Mouse (Mus musculus): ENCODE measurements around the gene Slc37a4.
"Not testable (repeated sequence)": the region's sequence is repeated elsewhere in the genome, so short reads cannot be mapped to it uniquely, and the experiment has no call there.

Gene Slc37a4

DNA sequence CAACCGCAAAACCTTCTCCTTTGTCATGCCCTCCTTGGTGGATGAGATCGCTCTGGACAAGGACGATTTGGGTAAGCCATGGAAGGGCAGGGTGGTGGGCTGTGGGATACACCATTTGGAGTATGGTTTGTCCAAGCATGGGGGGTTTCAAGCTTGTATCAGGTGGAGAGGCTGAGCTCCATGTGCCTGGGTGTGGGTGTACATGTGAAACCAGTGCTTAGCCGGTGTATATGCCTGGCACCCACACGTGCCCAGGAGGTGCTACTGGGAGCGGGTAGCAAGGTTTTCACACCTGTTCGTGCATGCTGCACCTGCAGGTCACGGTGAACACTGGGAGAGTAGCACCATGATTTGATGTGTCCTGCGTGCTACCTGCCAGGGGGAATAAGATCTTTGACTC, 1.9 kb downstream of the Slc37a4 start:
- no peak for DNase-seq (ENCODE audit: low spot score)

DNA sequence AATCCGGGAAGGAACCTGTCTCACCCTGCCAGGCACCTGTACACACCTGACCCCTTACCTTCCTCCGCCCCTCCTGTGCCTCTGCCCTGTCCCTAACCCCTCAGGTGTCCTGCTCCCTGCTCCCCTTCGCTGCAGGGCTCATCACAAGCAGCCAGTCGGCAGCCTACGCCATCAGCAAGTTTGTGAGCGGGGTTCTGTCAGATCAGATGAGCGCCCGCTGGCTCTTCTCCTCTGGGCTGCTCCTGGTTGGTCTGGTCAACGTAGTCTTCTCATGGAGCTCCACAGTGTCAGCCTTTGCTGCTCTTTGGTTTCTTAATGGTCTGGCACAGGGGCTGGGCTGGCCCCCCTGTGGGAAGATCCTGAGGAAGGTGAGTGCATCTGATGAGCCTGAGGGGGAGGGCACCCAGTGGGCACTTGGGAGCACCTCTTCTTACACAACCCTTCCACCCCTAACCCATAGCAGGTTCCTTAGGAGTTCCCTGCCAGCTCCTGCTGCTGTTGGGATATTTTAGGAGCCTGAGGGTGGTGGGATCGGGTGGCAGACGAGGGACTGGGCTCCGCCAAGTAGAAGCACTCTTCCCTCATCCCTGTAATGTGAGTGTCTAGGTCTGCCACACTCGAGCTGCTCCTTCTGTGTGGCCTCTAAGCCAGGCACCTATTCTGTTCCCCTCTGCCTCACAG, 2.6 kb downstream of the Slc37a4 start:
- no peak for DNase-seq (ENCODE audit: low spot score)

DNA sequence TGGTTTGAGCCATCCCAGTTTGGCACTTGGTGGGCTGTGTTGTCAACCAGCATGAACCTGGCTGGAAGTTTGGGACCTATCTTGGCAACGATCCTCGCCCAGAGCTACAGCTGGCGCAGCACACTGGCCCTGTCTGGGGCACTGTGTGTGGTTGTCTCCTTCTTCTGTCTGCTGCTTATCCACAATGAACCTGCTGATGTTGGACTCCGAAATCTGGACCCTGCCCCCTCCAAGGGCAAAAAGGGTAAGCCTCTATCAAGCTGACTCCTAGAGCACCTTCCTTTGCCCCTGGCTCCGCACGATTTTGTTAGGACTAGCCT, 3.1 kb downstream of the Slc37a4 start:
- no peak for DNase-seq (ENCODE audit: low spot score)

DNA sequence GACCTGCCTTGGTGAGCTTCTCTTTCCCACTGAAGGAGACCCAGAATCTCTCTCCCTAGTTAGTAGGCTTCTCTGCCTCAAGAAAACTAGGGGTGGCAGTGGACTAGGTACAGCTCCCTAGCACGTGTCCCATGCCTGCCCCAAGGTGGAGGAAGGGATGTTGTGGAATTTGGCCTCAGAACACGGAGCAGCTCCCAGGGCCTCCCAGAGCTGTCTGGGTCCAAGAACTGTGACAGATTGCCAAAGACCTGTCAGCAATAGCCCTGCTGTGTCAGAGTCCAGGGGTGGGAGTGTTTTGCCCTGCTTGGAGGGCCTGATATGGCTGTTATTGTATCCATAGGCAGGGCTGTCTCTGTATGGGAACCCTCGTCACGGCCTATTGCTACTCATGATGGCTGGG, 4.4 kb downstream of the Slc37a4 start:
- no peak for DNase-seq (ENCODE audit: low spot score)

DNA sequence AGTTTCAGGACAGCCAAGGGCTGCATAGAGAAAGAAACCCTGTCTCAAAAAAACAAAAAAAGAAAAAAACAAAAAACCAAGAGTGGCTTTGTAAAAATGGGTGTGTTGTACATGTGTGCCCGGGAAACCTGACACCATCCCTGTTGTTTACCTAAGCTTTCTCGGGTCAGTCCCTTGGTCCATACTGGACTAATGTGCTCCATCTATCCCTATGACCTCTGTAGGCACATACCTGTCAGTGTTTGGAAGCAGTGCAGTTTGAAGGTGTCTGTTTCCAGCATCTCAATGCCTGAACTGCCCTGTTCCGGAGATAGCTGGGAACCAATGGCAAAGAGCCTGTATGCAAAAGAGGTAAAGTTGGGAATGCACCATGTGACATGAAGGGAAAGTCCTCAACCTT, 8.4 kb downstream of the Slc37a4 start:
- no peak for DNase-seq (ENCODE audit: low spot score)

DNA sequence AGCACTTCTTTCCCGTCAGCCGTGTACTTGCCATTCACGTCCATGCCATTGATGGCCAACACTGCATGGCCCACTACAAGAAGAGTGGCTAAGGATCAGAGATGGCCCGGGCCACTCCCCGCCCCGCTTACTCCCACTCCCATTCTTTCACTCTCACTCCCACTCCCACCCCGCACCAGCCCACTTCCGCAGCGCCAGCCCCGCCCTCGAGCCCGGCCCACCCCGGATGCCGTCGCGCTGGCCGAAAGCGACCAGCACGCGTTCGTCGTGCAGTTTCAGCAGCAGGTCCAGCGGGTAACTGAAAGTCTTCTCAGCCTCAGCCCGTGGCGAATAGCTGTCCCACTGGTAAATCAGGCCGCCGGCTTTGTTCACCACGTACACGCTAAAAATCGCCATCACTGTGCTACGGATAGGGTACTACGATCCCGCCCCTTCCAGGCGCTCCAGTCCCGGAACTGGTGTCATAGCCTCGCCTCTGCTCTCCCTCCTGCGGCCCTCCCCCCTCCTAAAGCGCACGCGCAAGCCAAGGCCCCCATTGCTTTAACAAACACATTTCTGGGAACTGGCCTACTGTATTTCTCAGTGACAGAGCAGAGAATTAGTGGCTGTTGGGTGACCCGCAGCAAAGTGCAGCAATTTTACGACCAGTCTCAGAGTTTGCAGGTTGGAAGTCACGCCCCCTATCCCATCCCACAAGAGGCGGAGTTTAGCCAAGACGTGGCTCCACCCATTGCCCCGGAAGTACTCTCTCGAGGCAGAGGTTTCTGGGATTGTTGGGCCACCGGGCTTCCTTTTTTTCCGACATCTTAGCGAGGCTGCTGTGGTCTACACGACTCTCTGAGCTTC, 10.5 kb downstream of the Slc37a4 start, which contains the start of the genes Rps25 and Trappc4:
Gene Rps25, plus strand, starts transcription at position 234 of the 846 bp plus-strand sequence.
Gene Trappc4, minus strand, starts transcription at position 695 of the 846 bp plus-strand sequence.
- peak; percentile 94 for DNase-seq (ENCODE audit: low spot score)

DNA sequence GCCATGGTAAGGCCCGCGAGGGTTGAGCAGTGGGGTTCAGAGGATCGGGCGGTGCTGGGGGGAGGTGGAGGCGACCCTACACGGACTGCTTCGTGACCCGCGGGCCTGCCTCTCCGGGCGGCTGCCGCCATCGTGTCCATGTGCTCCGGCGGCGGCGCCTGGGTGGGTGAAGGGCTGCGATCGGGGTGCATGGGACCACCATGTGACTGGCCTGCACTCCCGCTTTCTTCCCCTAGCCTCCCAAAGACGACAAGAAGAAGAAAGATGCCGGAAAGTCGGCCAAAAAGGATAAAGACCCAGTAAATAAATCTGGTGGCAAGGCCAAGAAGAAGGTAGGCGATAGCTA, 11.1 kb downstream of the Slc37a4 start:
- DNase-seq (ENCODE audit: low spot score): no peak

DNA sequence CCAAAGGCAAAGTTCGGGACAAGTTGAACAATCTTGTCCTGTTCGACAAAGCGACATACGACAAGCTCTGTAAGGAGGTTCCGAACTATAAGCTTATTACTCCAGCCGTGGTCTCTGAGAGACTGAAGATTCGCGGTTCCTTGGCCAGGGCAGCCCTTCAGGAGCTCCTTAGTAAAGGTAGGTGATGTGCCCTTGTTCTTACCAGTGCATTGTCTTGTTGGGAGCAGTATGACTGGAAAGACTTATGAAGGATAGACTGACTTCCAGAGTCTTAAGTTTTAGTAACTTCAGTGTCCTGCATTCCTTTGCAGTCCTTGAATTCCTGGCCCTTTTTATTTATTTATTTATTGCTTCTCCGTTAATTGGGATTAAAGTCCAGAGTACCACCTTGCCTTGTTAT, 12.0 kb downstream of the Slc37a4 start:
- not testable (repeated sequence) for DNase-seq (ENCODE audit: low spot score)

DNA sequence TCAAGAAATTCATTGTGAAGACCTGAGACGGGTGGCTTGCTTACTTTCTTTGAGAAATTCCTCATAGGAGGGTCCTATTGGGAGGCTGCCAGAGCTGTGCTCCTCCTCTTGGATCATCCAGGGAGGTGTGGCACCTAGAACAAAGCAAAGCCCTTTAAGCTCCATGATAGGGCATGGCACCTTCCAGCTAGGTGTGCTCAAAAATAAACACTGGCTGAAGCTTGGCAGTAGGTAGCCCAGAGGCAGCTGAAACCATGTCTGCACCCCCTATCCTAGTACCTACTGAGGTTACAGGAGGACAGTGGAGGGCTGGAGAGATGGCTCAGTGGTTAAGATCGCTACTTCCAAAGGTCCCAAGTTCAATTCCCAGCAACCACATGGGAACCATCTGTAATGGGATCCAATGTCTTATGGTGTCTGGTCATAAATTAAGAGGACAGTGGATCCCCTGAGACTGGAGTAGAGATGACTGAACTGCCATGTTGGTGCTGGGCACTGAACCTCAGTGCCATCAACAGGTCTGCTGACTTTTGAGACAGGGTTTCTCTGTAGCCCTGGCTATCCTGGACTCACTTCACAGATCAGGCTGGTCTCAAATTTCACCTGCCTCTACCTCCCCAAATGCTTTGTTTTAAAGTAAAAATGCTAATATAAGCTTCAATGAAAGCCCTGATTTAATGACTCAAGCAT, 14.1 kb downstream of the Slc37a4 start:
- no peak for DNase-seq (ENCODE audit: low spot score)

DNA sequence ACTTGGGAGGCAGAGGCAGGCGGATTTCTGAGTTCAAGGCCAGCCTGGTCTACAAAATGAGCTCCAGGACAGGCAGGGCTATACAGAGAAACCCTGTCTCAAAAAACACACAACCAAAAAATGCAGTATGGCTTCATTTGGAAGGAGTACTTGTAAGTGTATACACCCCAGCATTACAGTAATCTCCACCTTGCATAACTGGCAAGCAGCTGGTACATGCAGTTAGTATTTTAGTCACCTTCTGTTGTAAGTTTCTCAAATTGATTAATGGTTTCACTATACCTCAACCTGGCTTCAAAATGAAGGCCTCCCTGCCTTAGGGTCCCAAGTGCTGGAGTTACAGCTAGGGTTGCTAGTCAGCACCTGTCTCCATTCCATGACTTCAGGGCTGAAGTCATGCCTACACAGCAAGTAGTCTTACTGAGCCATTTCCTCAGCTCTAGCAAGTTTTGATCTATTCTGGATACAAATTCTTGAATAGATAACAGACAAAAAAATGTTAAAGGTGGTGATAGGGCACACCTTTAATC, 15.0 kb downstream of the Slc37a4 start:
- DNase-seq (ENCODE audit: low spot score): no peak

DNA sequence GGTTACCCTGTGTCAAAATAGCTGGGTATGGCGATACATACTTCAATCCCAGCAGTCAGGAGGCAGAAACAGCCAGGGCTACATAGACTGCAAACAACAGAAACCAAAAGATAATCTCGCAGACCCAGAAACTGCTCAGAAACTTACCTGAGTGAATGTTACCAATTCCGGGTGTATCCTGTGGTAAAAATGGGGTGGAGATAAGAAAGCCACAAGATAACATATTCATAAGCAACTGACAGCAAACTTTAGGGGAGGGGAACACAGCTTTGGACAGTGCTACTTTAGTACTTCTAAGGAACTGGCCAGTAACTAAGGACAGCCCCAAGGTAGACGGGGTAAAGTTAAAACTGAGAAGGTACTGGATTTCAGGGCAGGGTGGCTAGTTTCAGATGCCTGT, 15.7 kb downstream of the Slc37a4 start:
- no peak for DNase-seq (ENCODE audit: low spot score)

DNA sequence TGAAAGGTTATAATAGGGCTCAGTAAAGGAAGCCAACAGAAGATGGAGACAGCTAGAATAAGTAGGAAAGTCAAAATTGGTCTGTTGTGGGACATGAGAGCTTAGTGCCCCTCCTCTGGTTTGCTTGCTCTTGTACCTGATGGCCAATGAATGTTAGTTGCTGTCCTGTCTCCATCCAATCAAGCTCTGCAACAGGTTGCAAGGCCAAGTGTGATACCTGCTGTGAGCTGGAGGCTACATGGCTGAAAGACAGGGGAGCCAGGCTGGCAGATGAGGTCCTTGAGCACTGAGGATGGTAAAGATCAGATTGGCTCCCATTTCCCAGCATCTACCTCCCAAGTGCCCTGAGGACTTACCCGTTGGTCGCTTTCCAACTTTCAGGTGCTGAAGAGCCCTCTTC, 16.1 kb downstream of the Slc37a4 start:
- DNase-seq (ENCODE audit: low spot score): no peak

DNA sequence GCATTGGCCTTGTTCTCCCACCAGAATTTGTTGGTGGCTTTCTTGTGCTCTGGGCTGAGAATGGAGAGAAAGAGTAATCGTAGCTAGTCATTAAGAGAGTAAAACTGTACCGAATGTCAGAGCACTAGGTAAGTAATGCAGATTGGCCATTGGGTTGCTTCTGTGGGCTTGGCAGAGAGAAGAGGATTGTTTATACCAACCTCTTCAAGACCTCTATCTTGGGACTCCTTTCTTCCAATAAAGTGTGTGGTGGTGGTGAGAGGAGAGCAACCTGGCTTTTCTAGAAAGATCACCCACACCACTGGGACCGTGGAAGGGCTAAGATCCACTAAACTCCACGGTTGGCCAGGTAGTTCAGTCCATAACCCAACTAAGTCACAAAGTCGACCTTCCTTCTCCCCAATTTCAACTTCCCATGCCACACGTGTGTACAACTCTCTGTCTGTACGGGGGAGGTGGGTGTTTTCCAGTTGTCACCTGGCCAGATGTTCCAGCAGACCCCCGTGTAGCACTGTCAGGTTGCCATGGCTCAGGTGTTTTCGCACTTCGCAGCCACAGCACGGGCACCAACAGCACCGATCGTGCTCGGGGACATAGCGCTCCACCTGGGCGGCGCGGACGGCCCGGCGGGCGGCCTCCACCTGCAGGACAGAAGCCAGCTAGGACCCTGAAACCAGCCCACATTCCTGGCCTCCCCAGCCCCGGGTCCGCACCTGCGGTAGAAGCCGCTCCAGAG, 20.7 kb downstream of the Slc37a4 start:
- no peak for DNase-seq (ENCODE audit: low spot score)

DNA sequence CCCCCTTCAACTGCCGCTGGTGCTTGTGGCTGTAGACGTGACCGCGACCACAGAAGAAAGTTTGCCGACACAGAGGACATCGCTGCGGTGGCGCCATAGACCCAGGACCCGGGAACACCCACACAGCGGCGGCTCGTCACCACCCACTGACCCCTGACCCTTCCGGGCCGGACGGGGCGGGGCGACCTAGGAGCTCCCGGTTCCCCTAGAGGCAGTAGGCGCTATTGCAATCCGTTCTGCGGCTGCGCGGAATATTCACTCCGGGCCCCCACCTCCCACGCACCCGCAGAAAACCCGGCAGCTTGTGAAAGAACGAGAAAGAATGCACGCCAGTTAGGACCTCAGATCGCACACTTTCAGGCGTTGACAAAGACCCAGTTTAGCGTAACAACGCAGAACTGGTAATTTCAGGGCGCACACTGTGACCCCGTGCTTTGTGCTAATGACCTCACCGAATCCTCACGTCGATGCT, 21.3 kb downstream of the Slc37a4 start:
- peak; percentile 95 for DNase-seq (ENCODE audit: low spot score)

DNA sequence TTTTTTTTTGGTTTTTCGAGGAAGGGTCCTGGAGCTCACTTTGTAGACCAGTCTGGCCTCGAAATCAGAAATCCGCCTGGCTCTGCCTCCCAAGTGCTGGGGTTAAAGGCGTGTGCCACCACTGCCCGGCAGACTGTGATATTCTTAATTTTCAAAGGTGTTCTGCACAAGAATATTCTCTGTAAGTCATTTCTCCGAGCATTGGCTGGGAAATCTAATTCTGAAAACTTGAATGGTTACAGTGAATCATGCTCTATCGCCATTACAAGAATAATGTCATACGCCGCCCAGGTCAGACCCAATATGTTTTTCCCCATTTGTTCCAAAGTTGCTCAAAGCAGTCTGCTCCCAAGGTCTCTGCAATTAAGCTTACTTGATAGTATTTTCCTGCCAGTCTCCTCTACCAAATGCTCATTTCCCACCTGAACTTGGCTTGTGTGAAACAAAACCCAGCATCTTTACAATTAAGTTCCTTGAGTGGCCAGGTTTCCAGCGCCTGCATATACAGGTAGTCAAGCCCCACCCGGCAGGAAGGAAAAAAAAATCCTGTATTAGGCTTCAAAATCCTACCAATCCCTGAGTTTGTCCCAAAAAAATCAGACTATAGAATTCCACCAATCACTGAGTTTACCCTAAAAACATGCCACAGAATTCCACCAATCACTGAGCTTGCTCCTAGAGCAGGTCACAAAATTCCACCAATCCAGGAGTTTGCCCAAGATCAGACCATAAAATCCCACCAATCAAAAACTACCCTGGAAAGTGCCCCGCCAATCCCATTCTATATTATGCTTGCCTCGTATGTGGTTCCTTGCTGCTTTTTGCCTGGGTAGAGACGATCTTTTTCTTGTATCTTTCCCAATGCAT, 22.1 kb downstream of the Slc37a4 start, which contains the start of gene Ccdc84:
Gene Ccdc84, minus strand, starts transcription at position 51 of the 867 bp plus-strand sequence.
- DNase-seq (ENCODE audit: low spot score): no peak

DNA sequence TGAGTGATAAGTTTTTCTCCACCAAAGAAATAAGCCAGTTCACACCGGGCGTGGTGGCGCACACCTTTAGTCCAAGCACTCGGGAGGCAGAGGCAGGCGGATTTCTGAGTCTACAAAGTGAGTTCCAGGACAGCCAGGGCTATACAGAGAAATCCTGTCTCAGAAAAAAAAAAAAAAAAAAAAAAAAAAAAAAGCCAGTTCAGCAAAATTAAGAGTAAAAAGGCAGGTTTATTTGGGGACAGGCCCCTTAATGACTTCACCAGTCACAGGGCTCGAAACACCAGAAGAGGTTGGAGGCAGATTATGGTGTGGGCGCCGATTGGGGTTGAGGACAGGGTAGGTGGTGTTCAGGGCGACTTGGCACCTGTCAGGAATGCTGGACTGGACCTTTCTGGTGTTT, 23.1 kb downstream of the Slc37a4 start:
- not testable (repeated sequence) for DNase-seq (ENCODE audit: low spot score)

DNA sequence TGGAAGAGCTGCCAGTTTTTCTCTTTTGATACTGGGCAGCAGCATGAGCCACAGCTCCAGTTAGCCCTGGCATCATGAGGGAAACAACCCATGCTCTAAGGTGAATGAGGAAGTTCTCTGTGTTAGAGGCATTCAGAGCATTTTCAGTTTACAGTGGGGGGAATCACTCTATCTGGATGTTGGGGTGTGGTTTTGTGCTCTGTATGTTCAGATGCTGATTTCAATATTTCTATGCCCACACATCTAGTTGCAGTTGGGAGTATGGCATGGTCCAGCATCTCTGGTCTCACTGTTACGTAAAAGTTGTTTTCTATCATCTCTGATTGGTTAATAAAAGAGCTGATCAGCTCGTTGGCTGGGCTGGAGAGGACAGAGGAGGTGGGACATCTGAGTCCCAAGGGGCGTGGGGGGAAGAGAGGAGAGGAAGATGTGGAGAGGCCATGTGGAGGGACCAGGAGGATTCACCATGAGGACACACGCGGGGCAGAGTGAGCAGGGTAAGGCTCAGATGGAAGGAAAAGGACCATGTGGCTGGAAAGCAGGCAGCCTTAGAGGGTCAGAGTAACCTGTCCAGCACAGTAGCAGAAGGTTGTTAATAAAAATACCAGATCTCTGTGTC, 23.7 kb downstream of the Slc37a4 start:
- DNase-seq (ENCODE audit: low spot score): no peak

DNA sequence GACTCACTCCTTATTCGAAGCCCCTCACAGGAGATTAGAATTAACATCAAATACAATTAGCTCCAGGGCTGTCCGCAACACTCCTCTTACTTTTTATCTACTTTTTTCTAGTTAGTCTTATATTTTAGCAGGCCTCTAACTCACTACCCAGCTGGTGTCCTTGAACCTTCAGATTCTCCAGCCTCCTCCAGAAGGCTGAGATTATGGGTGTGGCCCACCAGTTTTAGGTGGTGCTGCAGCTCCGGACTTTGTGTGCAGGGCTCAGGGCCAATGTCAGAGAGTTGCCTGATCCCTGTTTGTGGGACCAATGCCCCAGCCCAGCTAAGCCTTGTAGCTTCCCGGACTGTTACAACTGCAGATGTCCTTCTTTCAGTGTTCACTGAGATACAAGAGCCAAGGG, 26.9 kb downstream of the Slc37a4 start:
- no peak for DNase-seq (ENCODE audit: low spot score)

DNA sequence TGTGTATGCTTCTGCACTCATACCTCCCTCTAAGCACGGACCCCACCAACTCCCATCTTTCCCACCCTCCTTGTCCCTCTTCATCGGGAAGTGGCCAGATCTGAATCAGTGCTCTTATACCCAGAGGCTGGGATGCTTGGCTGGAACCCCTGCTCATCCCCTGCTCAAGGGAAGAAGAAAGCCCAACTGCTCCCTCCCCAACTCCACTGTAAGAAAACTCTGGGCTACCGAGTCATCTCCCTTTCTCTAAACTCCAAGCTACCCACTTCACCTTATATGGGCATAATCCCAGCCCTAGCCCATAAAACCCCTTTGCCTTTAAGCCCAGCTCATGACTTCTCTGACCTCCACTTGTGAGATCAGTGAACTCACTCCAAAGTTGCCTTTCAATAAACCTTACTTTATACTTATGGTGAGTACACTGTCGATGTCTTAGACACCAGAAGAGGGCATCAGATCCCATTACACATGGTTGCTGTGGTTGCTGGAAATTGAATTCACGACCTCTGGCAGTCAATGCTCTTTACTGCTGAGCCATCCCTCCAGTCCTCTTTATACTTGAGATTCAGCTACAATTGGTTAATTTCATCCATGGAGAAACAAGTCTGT, 36.0 kb downstream of the Slc37a4 start:
- no peak for DNase-seq (ENCODE audit: low spot score)

DNA sequence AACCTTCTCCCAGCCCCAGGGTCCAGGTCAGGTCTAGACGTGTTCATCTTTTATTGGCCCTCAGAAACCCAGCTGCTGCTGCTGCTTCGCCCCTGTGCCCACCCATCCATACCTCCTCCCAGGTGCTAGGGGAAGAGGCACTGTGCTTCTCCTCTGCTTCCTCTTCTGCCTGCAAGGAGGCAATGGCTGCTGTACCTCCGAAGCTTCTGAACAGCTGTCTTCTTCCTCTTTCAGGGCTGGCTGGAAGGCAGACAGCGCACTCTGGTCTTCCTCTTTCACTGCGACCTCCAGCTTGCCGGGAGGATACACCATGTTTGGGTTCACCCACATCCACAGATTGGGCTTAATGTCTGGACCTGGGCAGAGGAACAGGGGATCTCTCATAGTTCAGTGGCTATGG, 39.1 kb downstream of the Slc37a4 start:
- peak; percentile 34 for DNase-seq (ENCODE audit: low spot score)

Measured in lung, postnatal 25 days (tissue).